9 mouse cellular contexts compared by ENCODE assay signal in the genomic region with DNA sequence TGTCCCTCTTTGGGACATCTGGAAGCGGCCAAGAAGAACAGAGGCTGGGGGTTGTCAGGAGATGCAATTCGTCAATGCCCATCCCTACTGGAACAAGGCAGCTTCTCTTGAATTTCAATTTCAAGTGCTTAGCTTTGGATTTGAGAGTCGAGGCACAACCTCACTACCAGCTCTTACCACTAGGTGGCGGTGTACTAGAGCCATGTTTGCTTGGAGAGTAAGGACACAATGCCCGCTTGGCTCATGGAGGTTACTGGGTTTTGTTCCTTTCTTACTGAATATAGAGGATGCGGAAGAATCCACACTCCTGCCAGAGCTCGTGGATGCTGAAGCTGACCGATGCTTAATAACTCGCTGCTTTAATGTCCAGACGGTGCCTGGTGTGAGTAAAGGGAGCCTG. TPM values are rescaled to one million over a fixed set of nuclear protein-coding genes. Genes with fewer than 3 reads are reported as not detected.
DNase-seq lines count a peak whose midpoint lies in the region; ATAC-seq and TF ChIP-seq lines count a peak whose summit lies in the region.
"Had no signal": no experiment of that assay in that cellular context is flagged by ENCODE, and none has a peak within 500 bp of the region (broad histone marks: within the 10 kb centered on the region; RNA-seq: fewer than 3 reads in every experiment).

No protein-coding gene starts in this region.

- TF ChIP-seq EP300 in liver, embryonic 14.5 days (IDR thresholded peaks at IDR 0.05; ENCODE audit: low read depth) = no peak

- no peaks in the 10 kb centered on the region for H3K27me3 ChIP-seq in liver, embryonic 14.5 days (ENCODE audit: control insufficient read depth, insufficient read depth, low read length)
- H3K27me3 ChIP-seq: limb, embryonic 12.5 days had no signal

- H3K9ac ChIP-seq in liver, embryonic 14.5 days (replicated peaks) = no peak overlapping the region
- H3K9ac ChIP-seq: limb, embryonic 12.5 days had no signal

- no peaks in the 10 kb centered on the region for H3K4me1 ChIP-seq in embryonic fibroblast, embryonic 13.5 days (ENCODE audit: control insufficient read depth, insufficient read depth, low read length)
- no peaks in the 10 kb centered on the region for H3K4me1 ChIP-seq in liver, embryonic 14.5 days (replicated peaks; ENCODE audit: control insufficient read depth in 2 of 2, insufficient read depth in 2 of 2, low read length in 1 of 2)
- H3K4me1 ChIP-seq: limb, embryonic 12.5 days had no signal

- H3K4me2 ChIP-seq in liver, embryonic 14.5 days (ENCODE audit: low read depth) = no peak overlapping the region
- H3K4me2 ChIP-seq: limb, embryonic 12.5 days had no signal

- no peak overlapping the region for H3K4me3 ChIP-seq in embryonic fibroblast, embryonic 13.5 days (ENCODE audit: insufficient read depth, low read length)
- H3K4me3 ChIP-seq in liver, embryonic 14.5 days (ENCODE audit: insufficient read depth in 1 of 2, low read depth in 2 of 2, low read length in 2 of 2) = no peak overlapping the region
- H3K4me3 ChIP-seq: limb, embryonic 12.5 days had no signal

- 56% methylated on average over 10 of the region's 10 CpGs for WGBS in liver, embryonic 14.5 days (ENCODE audit: insufficient replicate concordance)

- no peak overlapping the region for H3K27ac ChIP-seq in embryonic fibroblast, embryonic 13.5 days (ENCODE audit: insufficient read depth, low read length)
- H3K27ac ChIP-seq in liver, embryonic 14.5 days = no peak overlapping the region
- H3K27ac ChIP-seq: limb, embryonic 12.5 days had no signal

- no peak for TF ChIP-seq POLR2A in embryonic fibroblast, embryonic 13.5 days (IDR thresholded peaks at IDR 0.05; ENCODE audit: low read depth, low read length)

- ATAC-seq in liver, embryonic 14.5 days (ENCODE audit: insufficient read depth) = no peak
- ATAC-seq in activated CD4-positive, CD25-positive, alpha-beta regulatory T cell, adult 4 months = no peak

- no peaks in the 10 kb centered on the region for H3K9me3 ChIP-seq in liver, embryonic 14.5 days (ENCODE audit: control insufficient read depth, low read length)

- peak; percentile 72 for DNase-seq in 3T3-L1 (ENCODE audit: low read depth, low spot score)
- peak; percentile 40 for DNase-seq in CD4-positive helper T cell, adult 2 months (ENCODE audit: low read depth, low spot score)
- DNase-seq in brain, adult 2 months (ENCODE audit: low read depth, low spot score) = peak; percentile 86
- DNase-seq in kidney, postnatal 14 days = peak; percentile 58
- peak; percentile 6 to 25 (median 17) for DNase-seq in liver, embryonic 14.5 days (ENCODE audit: low read depth in 3 of 3, low spot score in 3 of 3)
- peak; percentile 39 to 70 for DNase-seq in right cerebral cortex, postnatal 10 days (ENCODE audit: low spot score in 2 of 2)

- no peaks in the 10 kb centered on the region for H3K36me3 ChIP-seq in liver, embryonic 14.5 days (replicated peaks; ENCODE audit: control insufficient read depth, insufficient read depth, low read depth)
- H3K36me3 ChIP-seq: limb, embryonic 12.5 days had no signal

- TF ChIP-seq CTCF in embryonic fibroblast, embryonic 13.5 days (IDR thresholded peaks at IDR 0.05; ENCODE audit: borderline replicate concordance, insufficient read depth, low read length) = peak; percentile 59; the same call in 1 of the 2 replicates
- TF ChIP-seq CTCF in liver, embryonic 14.5 days (IDR thresholded peaks at IDR 0.05; ENCODE audit: low read depth) = peak; percentile 91

RNA-seq across cellular contexts. Expression of gene Sycp2l, which starts 32.2 kb away (rescaled TPM):
- not detected in 2 replicates for polyA plus RNA-seq in embryonic fibroblast, embryonic 13.5 days (2011; ENCODE audit: insufficient read length, low read depth, missing spikeins)
- polyA plus RNA-seq in liver, embryonic 14.5 days (2012; rRNA removed) = not detected in 2 replicates
- polyA plus RNA-seq in liver, embryonic 14.5 days (2014; fragmentation: Nextera tagmentation; extraction: Ambion mirVana) = not detected in 2 replicates
- polyA plus RNA-seq in activated CD4-positive, CD25-positive, alpha-beta regulatory T cell, adult 4 months (2017; shearing (Covaris generic)) = under 1 TPM in 1 of 2 experiments, not detected in 1; 0.33 TPM
- polyA plus RNA-seq: limb, embryonic 12.5 days had no signal

RNA-seq across cellular contexts. Expression of gene Gcm2, which starts 35.4 kb away (rescaled TPM):
- not detected in 2 replicates for polyA plus RNA-seq in embryonic fibroblast, embryonic 13.5 days (2011; ENCODE audit: insufficient read length, low read depth, missing spikeins)
- not detected in 2 replicates for polyA plus RNA-seq in liver, embryonic 14.5 days (2012; rRNA removed)
- not detected in 2 replicates for polyA plus RNA-seq in liver, embryonic 14.5 days (2014; fragmentation: Nextera tagmentation; extraction: Ambion mirVana)
- polyA plus RNA-seq in activated CD4-positive, CD25-positive, alpha-beta regulatory T cell, adult 4 months (2017; shearing (Covaris generic)) = under 1 TPM in 1 of 2 experiments, not detected in 1; 0.38 TPM
- polyA plus RNA-seq: limb, embryonic 12.5 days had no signal

Comparison
In these comparisons a context has a peak if more than half of its experiments do, and no peak if none do; other contexts are left out.
1. DNase-seq: peak in every context shown above with its lines; median percentile 86 in brain, adult 2 months; 72 in 3T3-L1; 58 in kidney, postnatal 14 days; 54 in right cerebral cortex, postnatal 10 days; 40 in CD4-positive helper T cell, adult 2 months; 17 in liver, embryonic 14.5 days.